Mouse (Mus musculus): ENCODE data around the gene Slc5a7. TPM values are rescaled to one million over a fixed set of nuclear protein-coding genes. Genes with fewer than 3 reads are reported as not detected.

The Slc5a7 gene
- 1 to 10 TPM in 1 of 2 experiments, under 1 TPM in 1; 0.90 to 1.8 TPM for total RNA-seq (2021)
- long read RNA-seq, experiment 1, partial matches to known transcripts: 1 of 2 reads
- long read RNA-seq, experiment 1, other reads (novel, unspliced or antisense): 1 of 2 reads
- long read RNA-seq, experiment 2: 0 reads

DNA sequence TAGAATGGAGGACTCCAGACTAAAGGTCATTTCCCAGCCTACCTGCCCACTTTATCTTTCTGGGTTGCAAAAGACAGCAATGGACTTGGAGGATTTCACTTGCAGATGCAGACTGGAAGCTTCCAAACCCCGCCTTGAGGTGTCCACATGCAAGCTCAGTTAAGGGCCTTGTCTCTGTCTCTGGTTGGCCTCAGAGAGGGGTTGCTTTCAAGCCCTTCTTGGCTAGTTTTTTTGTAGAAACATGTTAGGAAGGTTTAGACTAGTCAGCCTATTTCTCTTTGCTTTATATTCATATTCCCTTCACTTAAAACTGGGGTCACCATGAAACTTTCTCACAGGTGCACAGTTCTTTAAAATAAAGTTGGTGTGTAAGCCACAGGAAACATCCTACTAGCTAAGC, at the start of gene Slc5a7:
Gene Slc5a7, minus strand, starts transcription at position 101 of the 400 bp plus-strand sequence.
- intact Hi-C loops (cut with DNase I): no loop called here
- DNase-seq (ENCODE audit: low spot score in 2 of 2): no peak

DNA sequence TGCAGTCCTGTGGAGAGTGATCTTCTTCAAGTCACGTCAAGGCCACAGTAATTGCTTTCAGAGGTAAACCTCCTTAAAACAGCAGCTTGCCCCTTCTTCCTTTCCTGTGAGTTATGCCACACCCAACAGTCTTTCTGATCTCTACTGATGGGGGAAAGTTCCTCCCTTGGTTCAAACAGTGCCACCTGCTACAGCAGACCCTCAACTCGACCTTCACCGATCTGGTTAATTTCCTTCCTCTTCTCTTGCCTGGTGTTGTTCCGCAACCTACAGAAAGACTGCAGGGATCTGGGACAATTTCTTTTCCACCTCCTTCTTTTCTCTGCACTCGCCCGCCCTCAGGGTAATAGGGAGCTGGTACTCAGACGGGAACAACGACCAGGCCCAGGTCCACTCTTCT, 48.8 kb upstream of the Slc5a7 start:
- intact Hi-C loops (cut with DNase I): no loop called here
- DNase-seq (ENCODE audit: low spot score in 2 of 2): no peak

DNA sequence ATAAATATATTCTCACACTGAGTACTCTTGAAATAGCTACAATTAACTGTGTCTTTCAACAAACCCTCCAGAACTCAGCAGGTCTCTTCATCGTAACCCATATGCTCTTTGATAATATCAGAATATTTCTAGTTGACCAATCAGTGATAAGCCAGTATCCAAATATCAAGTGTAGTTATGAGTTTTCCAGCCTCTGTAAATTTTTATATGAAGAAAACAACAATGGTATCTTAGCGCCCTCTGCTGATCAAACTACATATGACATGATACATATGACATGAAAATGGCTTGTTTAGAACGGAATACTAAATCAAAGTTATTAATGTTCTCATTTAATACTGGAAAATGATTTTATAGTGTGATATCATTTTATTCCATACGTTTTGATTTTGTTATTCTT, 44.6 kb upstream of the Slc5a7 start:
- DNase-seq (ENCODE audit: low spot score in 2 of 2): peak; percentile 17 to 48

DNA sequence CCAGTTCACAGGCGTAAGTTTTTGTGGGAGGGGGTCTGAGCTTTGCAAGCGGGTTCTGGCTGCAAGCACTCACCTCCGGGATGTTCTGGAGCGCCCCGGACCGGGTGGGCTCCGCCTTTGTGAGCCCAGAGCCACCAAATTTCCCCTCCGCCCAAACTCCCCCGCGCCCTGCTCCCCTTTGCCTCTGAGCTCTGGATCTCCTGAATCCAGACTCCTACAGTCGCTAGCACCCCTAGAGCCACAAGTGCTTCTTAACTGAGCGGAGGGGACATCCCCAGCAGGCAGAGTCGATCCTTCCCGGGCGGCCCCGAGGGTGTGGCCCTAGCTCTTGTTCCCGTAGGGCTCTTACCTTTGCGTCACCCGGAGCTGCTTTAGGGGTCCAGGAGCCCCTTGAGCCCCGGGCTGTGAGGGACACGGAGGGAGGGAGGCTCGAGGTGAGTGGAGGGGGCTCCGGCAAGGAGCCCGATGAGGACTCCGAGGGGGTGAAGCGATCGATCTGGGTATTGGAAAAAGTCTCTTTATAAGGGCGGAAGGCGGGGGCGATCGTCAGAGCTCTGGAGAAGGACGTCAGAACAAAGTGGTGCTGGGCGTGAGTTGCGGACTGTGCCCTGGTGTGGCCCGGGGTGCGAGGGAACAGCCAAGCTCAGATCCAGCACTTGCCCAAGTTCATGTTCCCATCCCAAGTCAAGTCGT, 456 bp downstream of the Slc5a7 start:
- intact Hi-C loops (cut with DNase I): no loop called here
- peak in 1 of 2 experiments; percentile 1 for DNase-seq (ENCODE audit: low spot score in 2 of 2)

More for the DNA sequence above, 44.6 kb upstream of the Slc5a7 start:
- intact Hi-C loops (cut with DNase I): loop anchor here (1.0 to 2.0 kb wide), 2 partner anchors 278 to 329 kb away; no protein-coding TSS in a partner anchor

DNA sequence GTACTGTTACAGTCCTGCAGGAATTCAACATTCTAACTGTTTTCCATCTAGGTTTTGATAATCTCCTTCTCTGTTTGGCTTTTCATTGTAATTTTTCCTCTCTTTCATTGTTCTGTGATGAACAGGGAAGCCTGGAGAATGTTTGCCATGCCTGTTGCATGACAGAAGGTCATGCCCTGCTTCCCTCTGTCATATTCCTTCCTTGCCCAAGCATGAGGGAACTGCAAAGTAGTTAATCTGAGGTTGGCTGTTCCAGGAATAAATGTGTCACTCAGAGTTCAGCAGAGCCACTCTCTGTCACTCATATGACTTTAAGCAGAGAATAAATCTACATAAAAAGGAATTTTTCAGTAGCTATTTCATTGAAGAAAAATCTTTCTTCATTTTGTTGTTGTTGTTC, 48.1 kb downstream of the Slc5a7 start:
- intact Hi-C loops (cut with DNase I): no loop called here
- no peak for DNase-seq (ENCODE audit: low spot score in 2 of 2)

DNA sequence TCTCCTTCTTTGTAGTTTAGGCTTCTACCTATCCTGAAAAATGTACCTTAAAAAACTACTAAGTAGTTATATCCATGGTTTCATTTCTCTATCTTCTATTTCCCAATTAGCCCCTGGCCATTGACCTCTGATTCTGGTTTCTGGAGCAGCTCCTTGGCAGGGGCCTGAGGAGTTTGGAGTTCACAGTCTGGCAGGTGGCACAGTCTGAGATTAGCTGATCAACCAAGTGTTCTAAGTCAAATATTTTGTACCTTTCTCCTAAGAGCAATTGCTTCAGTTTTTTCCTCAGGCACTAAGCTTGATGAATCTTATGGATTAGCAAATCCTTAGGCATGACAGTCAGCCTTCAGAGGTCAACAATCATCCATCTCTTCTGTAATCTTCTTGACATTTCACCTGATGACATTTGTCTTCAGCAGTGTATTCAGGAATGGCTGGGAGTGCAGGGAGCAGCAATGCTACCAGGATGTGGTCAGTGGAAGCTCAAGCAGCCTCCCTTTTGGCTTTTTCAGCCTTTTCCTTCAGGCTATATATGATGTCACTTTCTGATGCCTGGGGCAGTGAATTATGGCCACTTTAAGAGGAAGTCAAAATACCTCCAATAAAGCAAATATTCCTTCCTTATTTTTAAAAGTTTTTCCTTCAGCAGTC, 55.1 kb downstream of the Slc5a7 start:
- intact Hi-C loops (cut with DNase I): no loop called here
- no peak for DNase-seq (ENCODE audit: low spot score in 2 of 2)

DNA sequence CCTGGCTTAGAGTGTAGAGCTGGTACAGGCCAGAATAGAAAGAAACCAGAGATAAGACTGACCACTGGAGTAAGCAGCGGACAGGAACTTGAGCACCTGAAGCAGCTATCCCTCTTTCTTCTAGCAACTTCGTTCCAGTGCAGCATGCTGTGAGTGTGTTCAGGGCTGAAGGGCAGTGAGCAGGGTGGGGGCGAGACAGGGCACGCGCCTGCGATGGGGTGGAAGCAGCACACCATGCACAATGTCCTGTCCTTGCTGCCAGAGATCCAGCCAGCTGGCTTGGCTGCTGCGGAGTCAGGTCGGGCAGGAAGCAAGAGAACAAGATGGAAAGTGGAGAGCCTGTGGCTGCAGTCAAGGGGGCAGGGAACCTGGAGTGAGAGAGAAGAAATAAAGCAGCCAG, 59.4 kb downstream of the Slc5a7 start:
- no peak for DNase-seq (ENCODE audit: low spot score in 2 of 2)
- intact Hi-C loops (cut with DNase I): no loop called here
